ENCODE assay signal across 10 mouse cellular contexts in genomic region chr13:63258167-63258582, GRCm38 (mm10).
DNase-seq lines count a peak whose midpoint lies in the region; ATAC-seq and TF ChIP-seq lines count a peak whose summit lies in the region.
"Had no signal": no experiment of that assay in that cellular context is flagged by ENCODE, and none has a peak within 500 bp of the region (broad histone marks: within the 10 kb centered on the region; RNA-seq: fewer than 3 reads in every experiment).

No protein-coding gene starts in this region.

- no peak overlapping the region for H3K4me2 ChIP-seq in limb, embryonic 15.5 days

- no peak overlapping the region; the same call in 1 of the 2 replicates for H3K9ac ChIP-seq in limb, embryonic 15.5 days

- no peak overlapping the region for H3K4me3 ChIP-seq in kidney, adult 2 months (ENCODE audit: insufficient read depth, low read depth, low read length)
- H3K4me3 ChIP-seq in embryonic facial prominence, embryonic 10.5 days, result no peak overlapping the region
- H3K4me3 ChIP-seq in limb, embryonic 15.5 days, result no peak overlapping the region

- 0 out of 2 replicates have a peak, but pooled peaks have one; percentile 11 for TF ChIP-seq CTCF in kidney, adult 2 months (conservative IDR thresholded peaks at IDR 0.05; ENCODE audit: insufficient read depth, insufficient read length, low read depth, low read length)

- no peaks in the 10 kb centered on the region; the same call in 1 of the 2 replicates for H3K36me3 ChIP-seq in kidney, adult 2 months (ENCODE audit: control insufficient read depth, insufficient read depth, low read length)
- peaks cover 48% of the 10 kb centered on the region for H3K36me3 ChIP-seq in embryonic facial prominence, embryonic 10.5 days (replicated peaks)
- peaks cover 39% of the 10 kb centered on the region for H3K36me3 ChIP-seq in limb, embryonic 15.5 days

- 0 out of 2 replicates have a peak, but pooled peaks have one; percentile 21 for ATAC-seq in limb, embryonic 15.5 days (ENCODE audit: insufficient number of reproducible peaks, low FRiP score, low TSS enrichment, low read depth)

- TF ChIP-seq POLR2A in kidney, adult 2 months (IDR thresholded peaks at IDR 0.05; ENCODE audit: low read depth, low read length), result no peak

- H3K4me1 ChIP-seq in kidney, adult 2 months (ENCODE audit: control insufficient read depth, insufficient read depth, low read length), result peaks cover 73% of the 10 kb centered on the region
- H3K4me1 ChIP-seq in embryonic facial prominence, embryonic 10.5 days, result peaks cover 54% of the 10 kb centered on the region
- peaks cover 76% of the 10 kb centered on the region for H3K4me1 ChIP-seq in limb, embryonic 15.5 days

- WGBS in kidney, adult 2 months, result 37% methylated on average over 6 of the region's 6 CpGs
- WGBS in embryonic facial prominence, embryonic 10.5 days, result 56% methylated on average over 6 of the region's 6 CpGs
- 37% methylated on average over 6 of the region's 6 CpGs for WGBS in limb, embryonic 15.5 days

- peak overlapping the region; percentile 3 for H3K27ac ChIP-seq in kidney, adult 2 months (ENCODE audit: insufficient read depth, low read depth, low read length)
- peak overlapping the region; percentile 55 for H3K27ac ChIP-seq in embryonic facial prominence, embryonic 10.5 days (replicated peaks)
- peak overlapping the region; percentile 71 for H3K27ac ChIP-seq in limb, embryonic 15.5 days

- DNase-seq in kidney, adult 2 months, result peak; percentile 57
- no peak for DNase-seq in kidney, adult 11 months
- DNase-seq in Muller cell, postnatal 12 days (ENCODE audit: inconsistent ontology term), result peak; percentile 79
- DNase-seq in embryonic facial prominence, embryonic 10.5 days (ENCODE audit: low spot score), result peak; percentile 14
- DNase-seq in thymus, postnatal 14 days, result no peak
- no peak for DNase-seq in embryo, embryonic 10.5 days (ENCODE audit: low spot score)
- DNase-seq in left cerebral cortex, postnatal 14 days (ENCODE audit: low spot score in 2 of 2), result no peak
- DNase-seq: embryo, embryonic 11 days; right cerebral cortex, postnatal 14 days had no signal

- 0 out of 2 replicates have a peak, but pooled peaks cover 4% of the 10 kb centered on the region for H3K9me3 ChIP-seq in embryonic facial prominence, embryonic 10.5 days
- no peaks in the 10 kb centered on the region for H3K9me3 ChIP-seq in limb, embryonic 15.5 days

- intact Hi-C loops in left cerebral cortex, postnatal 14 days (cut with DNase I), result no loop called here

- H3K27me3 ChIP-seq in kidney, adult 2 months (replicated peaks; ENCODE audit: control insufficient read depth, insufficient read depth, low read length), result no peaks in the 10 kb centered on the region
- no peaks in the 10 kb centered on the region for H3K27me3 ChIP-seq in embryonic facial prominence, embryonic 10.5 days (replicated peaks; ENCODE audit: low read depth, poor library complexity, severe bottlenecking)
- H3K27me3 ChIP-seq in limb, embryonic 15.5 days, result no peaks in the 10 kb centered on the region

Comparison
In these comparisons a context has a peak if more than half of its experiments do, and no peak if none do; other contexts are left out.
1. DNase-seq: peak in kidney, adult 2 months (single experiment), Muller cell, postnatal 12 days (single experiment) and embryonic facial prominence, embryonic 10.5 days (single experiment); none in kidney, adult 11 months (single experiment), thymus, postnatal 14 days (single experiment), embryo, embryonic 10.5 days (single experiment) and left cerebral cortex, postnatal 14 days (0 of 2).
2. H3K27ac ChIP-seq: peak in every context shown above with its lines; median percentile 71 in limb, embryonic 15.5 days; 55 in embryonic facial prominence, embryonic 10.5 days; 3 in kidney, adult 2 months.